Mouse (Mus musculus): Measurements from ENCODE around the gene Lman2. TPM values are rescaled to one million over a fixed set of nuclear protein-coding genes. Genes with fewer than 3 reads are reported as not detected.

The Lman2 gene
- polyA plus RNA-seq, 1 experiment: 38.5 TPM

DNA sequence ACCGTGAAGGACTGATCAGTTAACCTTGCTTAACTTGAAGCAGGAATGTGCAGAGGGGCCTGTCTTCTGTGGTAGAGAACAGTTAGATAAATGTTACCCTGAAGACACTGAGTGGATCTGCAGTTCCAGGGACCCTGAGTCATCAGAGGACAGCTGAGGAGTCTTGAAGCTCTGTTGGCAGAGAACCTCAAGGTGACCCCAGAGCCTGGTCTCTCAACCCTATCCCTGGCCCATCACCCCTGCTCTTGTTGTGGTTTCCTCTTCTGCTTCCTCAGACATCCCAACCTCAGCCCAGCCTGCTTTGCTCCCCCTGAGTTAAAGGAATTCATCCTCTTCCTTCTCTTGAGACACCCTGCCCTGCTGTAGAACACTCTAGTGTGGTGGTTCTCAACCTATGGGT lies 35.5 kb upstream of the Lman2 start, which contains the start of gene Slc34a1:
TSS of gene Slc34a1 (plus strand) at position 100 of the 400 bp plus-strand sequence.
- H3K27ac ChIP-seq (ENCODE audit: insufficient read depth, low read length): no peak within 1 kb of the TSS
- H3K36me3 ChIP-seq (ENCODE audit: control insufficient read depth, insufficient read depth, low read length, poor library complexity, severe bottlenecking): no peaks in the 10 kb centered on the region
- no peaks in the 10 kb centered on the region for H3K4me1 ChIP-seq (ENCODE audit: control insufficient read depth, insufficient read depth, low read length)
- no peaks in the 10 kb centered on the region for H3K27me3 ChIP-seq (ENCODE audit: control insufficient read depth, insufficient read depth, low read length, poor library complexity, severe bottlenecking)
- TF ChIP-seq CTCF (IDR thresholded peaks at IDR 0.05; ENCODE audit: low read depth, low read length) (no peak), EP300 (IDR thresholded peaks at IDR 0.05; ENCODE audit: insufficient read depth, low read depth, low read length) (no peak), POLR2A (IDR thresholded peaks at IDR 0.05; ENCODE audit: insufficient read depth, low read length) (no peak)
- no peaks in the 10 kb centered on the region for H3K9me3 ChIP-seq (replicated peaks; ENCODE audit: control insufficient read depth, insufficient read depth, low read length, poor library complexity, severe bottlenecking)
- H3K9ac ChIP-seq (ENCODE audit: low read depth, poor library complexity, severe bottlenecking): no peak within 1 kb of the TSS
- H3K4me3 ChIP-seq (ENCODE audit: low read depth, low read length): no peak within 1 kb of the TSS

DNA sequence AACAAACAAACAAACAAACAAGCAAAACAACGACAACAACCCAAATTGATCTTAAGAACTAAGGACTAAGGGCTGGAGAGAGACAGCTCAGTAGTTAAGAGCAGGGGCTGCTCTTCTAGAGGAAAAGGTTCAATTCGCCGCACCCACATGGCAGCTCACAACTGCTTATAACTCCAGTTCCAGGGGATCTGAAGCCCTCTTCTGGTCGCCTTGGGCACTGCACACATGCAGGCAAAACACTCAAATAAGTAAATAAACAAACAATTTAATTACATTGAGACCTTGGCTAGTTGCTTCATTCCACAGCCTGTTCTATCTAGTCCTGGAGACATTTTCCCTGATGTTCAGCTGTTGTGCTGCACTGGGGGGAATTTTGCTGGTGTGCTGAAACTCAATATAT lies 30.4 kb upstream of the Lman2 start:
- Histone ChIP-seq H3K36me3 (ENCODE audit: control insufficient read depth, insufficient read depth, low read length, poor library complexity, severe bottlenecking) (no peaks in the 10 kb centered on the region), H3K4me1 (ENCODE audit: control insufficient read depth, insufficient read depth, low read length) (no peaks in the 10 kb centered on the region), H3K9me3 (replicated peaks; ENCODE audit: control insufficient read depth, insufficient read depth, low read length, poor library complexity, severe bottlenecking) (no peaks in the 10 kb centered on the region), H3K27ac (ENCODE audit: insufficient read depth, low read length) (no peak overlapping the region), H3K9ac (ENCODE audit: low read depth, poor library complexity, severe bottlenecking) (no peak overlapping the region), H3K27me3 (ENCODE audit: control insufficient read depth, insufficient read depth, low read length, poor library complexity, severe bottlenecking) (no peaks in the 10 kb centered on the region), H3K4me3 (ENCODE audit: low read depth, low read length) (no peak overlapping the region)
- TF ChIP-seq POLR2A (IDR thresholded peaks at IDR 0.05; ENCODE audit: insufficient read depth, low read length) (no peak), CTCF (IDR thresholded peaks at IDR 0.05; ENCODE audit: low read depth, low read length) (peak; percentile 61), EP300 (IDR thresholded peaks at IDR 0.05; ENCODE audit: insufficient read depth, low read depth, low read length) (no peak)

DNA sequence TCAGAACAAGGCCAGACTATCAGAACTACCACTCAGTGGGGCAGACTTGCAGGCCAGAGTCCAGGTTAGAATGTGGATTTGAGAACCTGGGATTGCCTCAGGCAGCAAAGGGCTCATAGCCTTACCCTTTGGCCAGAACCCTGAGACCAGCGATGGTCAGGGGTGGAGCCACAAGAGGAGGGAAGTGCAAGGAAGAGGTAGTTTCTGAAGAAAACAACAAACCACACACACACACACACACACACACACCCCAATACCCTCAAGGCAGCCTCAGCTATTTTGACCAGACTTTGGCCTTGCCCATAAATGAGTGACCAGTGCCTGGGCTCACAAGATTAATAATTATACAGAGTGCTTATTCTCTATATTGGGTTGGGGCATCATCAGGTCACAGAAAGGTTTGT lies 29.0 kb upstream of the Lman2 start:
- Histone ChIP-seq H3K9me3 (replicated peaks; ENCODE audit: control insufficient read depth, insufficient read depth, low read length, poor library complexity, severe bottlenecking) (no peaks in the 10 kb centered on the region), H3K9ac (ENCODE audit: low read depth, poor library complexity, severe bottlenecking) (no peak overlapping the region), H3K36me3 (ENCODE audit: control insufficient read depth, insufficient read depth, low read length, poor library complexity, severe bottlenecking) (no peaks in the 10 kb centered on the region), H3K27me3 (ENCODE audit: control insufficient read depth, insufficient read depth, low read length, poor library complexity, severe bottlenecking) (no peaks in the 10 kb centered on the region), H3K4me3 (ENCODE audit: low read depth, low read length) (no peak overlapping the region), H3K4me1 (ENCODE audit: control insufficient read depth, insufficient read depth, low read length) (no peaks in the 10 kb centered on the region), H3K27ac (ENCODE audit: insufficient read depth, low read length) (no peak overlapping the region)
- TF ChIP-seq POLR2A (IDR thresholded peaks at IDR 0.05; ENCODE audit: insufficient read depth, low read length) (no peak), CTCF (IDR thresholded peaks at IDR 0.05; ENCODE audit: low read depth, low read length) (no peak), EP300 (IDR thresholded peaks at IDR 0.05; ENCODE audit: insufficient read depth, low read depth, low read length) (no peak)

DNA sequence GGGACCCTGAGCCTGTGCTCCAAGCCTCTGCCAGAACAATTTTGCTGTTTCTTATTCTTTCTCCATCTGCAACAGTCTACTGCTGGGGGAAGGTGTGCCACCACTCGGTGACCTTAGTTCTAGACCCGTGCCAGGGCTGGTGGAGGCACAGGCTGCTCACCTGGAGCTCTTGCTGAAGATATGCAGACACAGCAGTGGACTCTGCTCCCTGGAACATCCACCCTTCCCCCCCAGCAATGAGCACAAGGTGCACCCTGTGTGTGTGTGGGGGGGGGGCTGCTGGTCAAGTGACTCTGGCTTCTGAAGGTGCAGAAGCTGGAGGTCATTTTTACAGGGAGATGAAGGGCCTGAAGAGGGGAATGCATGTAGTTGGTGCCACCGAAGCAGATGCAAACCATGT lies 28.1 kb upstream of the Lman2 start:
- no peak overlapping the region for H3K9ac ChIP-seq (ENCODE audit: low read depth, poor library complexity, severe bottlenecking)
- no peak overlapping the region for H3K27ac ChIP-seq (ENCODE audit: insufficient read depth, low read length)
- H3K4me1 ChIP-seq (ENCODE audit: control insufficient read depth, insufficient read depth, low read length): no peaks in the 10 kb centered on the region
- H3K36me3 ChIP-seq (ENCODE audit: control insufficient read depth, insufficient read depth, low read length, poor library complexity, severe bottlenecking): no peaks in the 10 kb centered on the region
- H3K4me3 ChIP-seq (ENCODE audit: low read depth, low read length): no peak overlapping the region
- no peaks in the 10 kb centered on the region for H3K9me3 ChIP-seq (replicated peaks; ENCODE audit: control insufficient read depth, insufficient read depth, low read length, poor library complexity, severe bottlenecking)
- no peak for TF ChIP-seq POLR2A (IDR thresholded peaks at IDR 0.05; ENCODE audit: insufficient read depth, low read length)
- TF ChIP-seq CTCF (IDR thresholded peaks at IDR 0.05; ENCODE audit: low read depth, low read length): no peak
- no peak for TF ChIP-seq EP300 (IDR thresholded peaks at IDR 0.05; ENCODE audit: insufficient read depth, low read depth, low read length)
- H3K27me3 ChIP-seq (ENCODE audit: control insufficient read depth, insufficient read depth, low read length, poor library complexity, severe bottlenecking): no peaks in the 10 kb centered on the region

DNA sequence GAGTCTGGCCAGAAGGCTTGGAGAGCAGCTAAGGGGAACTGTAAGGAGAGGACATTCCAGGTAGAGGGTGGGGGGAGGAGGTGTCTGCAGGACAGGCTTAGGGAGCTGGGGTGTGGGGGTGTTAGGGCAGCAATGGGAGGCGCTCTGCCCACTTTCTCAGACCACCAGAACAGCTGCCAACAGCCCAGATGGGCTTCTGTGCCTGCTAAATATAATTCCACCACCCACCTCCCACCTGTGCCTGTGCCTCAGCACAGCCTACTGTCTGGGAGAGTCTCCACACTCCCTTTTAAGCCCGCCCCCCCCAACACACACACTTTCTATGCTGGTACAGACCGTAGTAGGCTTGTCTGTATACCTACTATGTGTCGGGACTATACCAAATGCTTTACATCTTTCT lies 19.2 kb upstream of the Lman2 start:
- Histone ChIP-seq H3K36me3 (ENCODE audit: control insufficient read depth, insufficient read depth, low read length, poor library complexity, severe bottlenecking) (no peaks in the 10 kb centered on the region), H3K9me3 (replicated peaks; ENCODE audit: control insufficient read depth, insufficient read depth, low read length, poor library complexity, severe bottlenecking) (no peaks in the 10 kb centered on the region), H3K27me3 (ENCODE audit: control insufficient read depth, insufficient read depth, low read length, poor library complexity, severe bottlenecking) (no peaks in the 10 kb centered on the region), H3K9ac (ENCODE audit: low read depth, poor library complexity, severe bottlenecking) (no peak overlapping the region), H3K4me1 (ENCODE audit: control insufficient read depth, insufficient read depth, low read length) (peaks cover 8% of the 10 kb centered on the region), H3K4me3 (ENCODE audit: low read depth, low read length) (no peak overlapping the region), H3K27ac (ENCODE audit: insufficient read depth, low read length) (no peak overlapping the region)
- TF ChIP-seq EP300 (IDR thresholded peaks at IDR 0.05; ENCODE audit: insufficient read depth, low read depth, low read length) (no peak), POLR2A (IDR thresholded peaks at IDR 0.05; ENCODE audit: insufficient read depth, low read length) (no peak), CTCF (IDR thresholded peaks at IDR 0.05; ENCODE audit: low read depth, low read length) (no peak)

DNA sequence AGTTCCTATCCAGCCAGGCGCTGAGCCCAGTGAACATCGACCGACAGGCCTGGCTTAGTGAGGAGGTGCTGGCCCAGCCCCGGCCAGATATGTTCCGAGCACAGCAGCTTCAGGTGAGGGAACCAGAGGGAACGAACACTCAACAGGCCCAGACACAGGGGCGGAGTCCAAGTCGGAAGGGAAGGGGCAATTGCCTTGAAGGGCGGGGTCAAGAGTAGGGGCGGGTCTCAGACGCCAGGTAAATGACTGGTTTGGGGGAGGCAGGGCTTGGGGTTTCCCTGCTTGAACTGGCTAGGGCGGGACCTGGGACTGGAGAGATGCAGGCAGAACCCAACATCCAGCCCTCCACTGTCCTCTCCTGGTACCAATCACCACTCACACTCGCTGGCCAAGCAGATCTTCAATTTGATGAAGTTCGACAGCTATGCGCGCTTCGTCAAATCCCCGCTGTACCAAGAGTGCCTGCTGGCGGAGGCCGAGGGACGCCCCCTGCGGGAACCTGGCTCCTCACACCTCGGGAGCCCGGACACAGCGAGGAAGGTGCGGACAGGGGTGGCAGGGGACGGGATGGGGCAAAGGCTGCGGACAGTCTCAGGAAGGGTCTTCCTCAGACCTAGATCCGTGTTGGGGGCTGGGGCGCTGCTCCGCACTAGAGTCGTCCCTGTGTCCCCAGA lies 16.5 kb upstream of the Lman2 start:
- TF ChIP-seq EP300 (IDR thresholded peaks at IDR 0.05; ENCODE audit: insufficient read depth, low read depth, low read length) (peak; percentile 14; the same call in 1 of the 2 replicates), CTCF (IDR thresholded peaks at IDR 0.05; ENCODE audit: low read depth, low read length) (peak; percentile 35), POLR2A (IDR thresholded peaks at IDR 0.05; ENCODE audit: insufficient read depth, low read length) (peak; percentile 62)
- Histone ChIP-seq H3K9me3 (replicated peaks; ENCODE audit: control insufficient read depth, insufficient read depth, low read length, poor library complexity, severe bottlenecking) (no peaks in the 10 kb centered on the region), H3K27ac (ENCODE audit: insufficient read depth, low read length) (no peak overlapping the region), H3K4me1 (ENCODE audit: control insufficient read depth, insufficient read depth, low read length) (peaks cover 8% of the 10 kb centered on the region), H3K4me3 (ENCODE audit: low read depth, low read length) (peak overlapping the region; percentile 57), H3K36me3 (ENCODE audit: control insufficient read depth, insufficient read depth, low read length, poor library complexity, severe bottlenecking) (no peaks in the 10 kb centered on the region), H3K9ac (ENCODE audit: low read depth, poor library complexity, severe bottlenecking) (0 out of 2 replicates have a peak overlapping the region, but pooled peaks have one; percentile 32), H3K27me3 (ENCODE audit: control insufficient read depth, insufficient read depth, low read length, poor library complexity, severe bottlenecking) (no peaks in the 10 kb centered on the region)
